Mouse (Mus musculus) ovary, postnatal 36 days (tissue): ENCODE data around the gene Lmo4.

ENCODE experiments used
- DNase-seq: peaks from one replicate; pipeline ENCODE4 v3.0.0; 2022; ENCODE audit warnings: low spot score, mixed read lengths

The Lmo4 gene

GRCm38 (mm10) chr3:144204413-144205311 lies at the start of gene Lmo4:
Gene Lmo4, minus strand, starts transcription at chr3:144205220.
- DNase-seq, result peak; percentile 88

- no peak for DNase-seq
These were observed 49.3 kb upstream of the Lmo4 start for GRCm38 (mm10) chr3:144254281-144254680.

- no peak for DNase-seq
These were observed 48.0 kb upstream of the Lmo4 start for GRCm38 (mm10) chr3:144253018-144253417.

GRCm38 (mm10) chr3:144252109-144252508 lies 47.1 kb upstream of the Lmo4 start:
- DNase-seq, result no peak

GRCm38 (mm10) chr3:144242025-144242673 lies 37.1 kb upstream of the Lmo4 start:
- peak; percentile 69 for DNase-seq

GRCm38 (mm10) chr3:144241161-144241560 lies 36.1 kb upstream of the Lmo4 start:
- no peak for DNase-seq

- DNase-seq, result no peak
These were observed 33.5 kb upstream of the Lmo4 start for GRCm38 (mm10) chr3:144238482-144238881.

GRCm38 (mm10) chr3:144232347-144233008 lies 27.5 kb upstream of the Lmo4 start:
- DNase-seq, result no peak

GRCm38 (mm10) chr3:144231931-144232330 lies 26.9 kb upstream of the Lmo4 start:
- no peak for DNase-seq

GRCm38 (mm10) chr3:144231419-144231818 lies 26.4 kb upstream of the Lmo4 start:
- no peak for DNase-seq

GRCm38 (mm10) chr3:144230016-144230415 lies 25.0 kb upstream of the Lmo4 start:
- DNase-seq, result no peak

- no peak for DNase-seq
These were observed 24.3 kb upstream of the Lmo4 start for GRCm38 (mm10) chr3:144229312-144229711.

- no peak for DNase-seq
These were observed 20.6 kb upstream of the Lmo4 start for GRCm38 (mm10) chr3:144225456-144226240.

- DNase-seq, result no peak
These were observed 19.6 kb upstream of the Lmo4 start for GRCm38 (mm10) chr3:144224594-144224993.

GRCm38 (mm10) chr3:144223377-144224105 lies 18.5 kb upstream of the Lmo4 start:
- DNase-seq, result no peak

GRCm38 (mm10) chr3:144222381-144222780 lies 17.4 kb upstream of the Lmo4 start:
- no peak for DNase-seq

- DNase-seq, result no peak
These were observed 2.5 kb upstream of the Lmo4 start for GRCm38 (mm10) chr3:144207498-144207897.

- DNase-seq, result no peak
These were observed 1.9 kb upstream of the Lmo4 start for GRCm38 (mm10) chr3:144206942-144207341.

GRCm38 (mm10) chr3:144206261-144206660 lies 1.2 kb upstream of the Lmo4 start:
- DNase-seq, result no peak

- peak; percentile 94 for DNase-seq
These were observed 532 bp upstream of the Lmo4 start for GRCm38 (mm10) chr3:144205351-144206153.
